Mouse (Mus musculus) kidney, postnatal 4 days (tissue): ENCODE measurements around the gene Kcng3.

ENCODE experiments used
- DNase-seq, 2 experiments: peaks; one replicate each; pipeline ENCODE4 v3.0.0; 2021; ENCODE audit warnings: mixed read lengths in 2 of 2

The Kcng3 gene

DNA sequence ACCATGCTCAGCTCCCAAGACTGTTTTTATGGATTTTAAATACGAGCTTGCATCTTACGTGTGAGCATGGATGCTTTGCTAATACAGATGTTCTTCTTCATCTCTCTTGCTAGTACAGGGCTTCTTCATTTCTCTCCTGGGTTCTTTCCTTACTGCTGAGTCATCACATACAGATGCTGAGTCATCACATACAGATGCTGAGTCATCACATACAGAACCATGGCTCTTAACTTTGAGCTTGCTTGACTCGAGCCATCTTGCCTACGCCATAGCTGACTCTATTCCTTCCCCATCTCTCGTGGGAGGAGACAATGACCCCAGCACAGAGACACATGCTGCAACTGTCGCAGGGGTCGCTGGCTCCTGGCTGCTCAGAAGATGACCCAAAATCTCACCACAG is 76.7 kb downstream of the Kcng3 start:
- no peak for DNase-seq

DNA sequence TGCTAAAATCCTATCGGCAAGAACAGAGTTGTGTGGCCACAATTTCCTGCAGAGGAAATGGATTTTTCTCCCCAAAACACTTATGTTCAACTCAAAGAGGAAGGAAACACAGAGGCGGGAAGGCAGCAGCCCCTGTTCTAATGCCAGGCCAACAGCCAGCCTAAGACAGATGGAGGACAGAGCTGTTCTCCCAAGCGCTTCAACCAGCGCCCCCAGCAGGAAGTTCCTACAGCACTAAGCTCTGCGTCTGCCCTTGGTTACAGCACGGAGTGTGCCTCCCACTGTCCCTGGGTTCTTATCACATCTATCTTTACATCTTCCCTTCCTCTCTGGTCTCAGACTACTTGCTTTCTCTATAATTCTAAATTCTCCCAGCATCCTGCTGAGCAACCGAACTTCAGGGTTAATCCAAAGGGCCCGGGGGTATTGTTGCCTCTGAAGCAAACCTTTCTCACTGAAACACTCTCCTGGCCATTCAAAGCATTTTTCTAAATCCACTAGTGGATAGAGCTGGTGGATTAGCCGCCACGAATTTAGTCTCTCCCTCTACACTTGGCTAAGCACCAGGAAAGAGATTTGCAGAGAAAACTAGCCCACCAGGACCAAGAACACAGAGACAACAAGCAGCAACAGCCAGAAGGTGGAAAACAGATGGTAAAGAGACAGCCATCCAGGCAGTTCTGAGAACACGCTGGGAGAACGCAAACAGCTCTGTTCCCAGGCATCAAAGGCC is 83.0 kb downstream of the Kcng3 start:
- peak; percentile 30 to 51 for DNase-seq

- DNase-seq, result no peak
These were observed 84.5 kb downstream of the Kcng3 start for GRCm38 (mm10) chr17:83547145-83547544.

DNA sequence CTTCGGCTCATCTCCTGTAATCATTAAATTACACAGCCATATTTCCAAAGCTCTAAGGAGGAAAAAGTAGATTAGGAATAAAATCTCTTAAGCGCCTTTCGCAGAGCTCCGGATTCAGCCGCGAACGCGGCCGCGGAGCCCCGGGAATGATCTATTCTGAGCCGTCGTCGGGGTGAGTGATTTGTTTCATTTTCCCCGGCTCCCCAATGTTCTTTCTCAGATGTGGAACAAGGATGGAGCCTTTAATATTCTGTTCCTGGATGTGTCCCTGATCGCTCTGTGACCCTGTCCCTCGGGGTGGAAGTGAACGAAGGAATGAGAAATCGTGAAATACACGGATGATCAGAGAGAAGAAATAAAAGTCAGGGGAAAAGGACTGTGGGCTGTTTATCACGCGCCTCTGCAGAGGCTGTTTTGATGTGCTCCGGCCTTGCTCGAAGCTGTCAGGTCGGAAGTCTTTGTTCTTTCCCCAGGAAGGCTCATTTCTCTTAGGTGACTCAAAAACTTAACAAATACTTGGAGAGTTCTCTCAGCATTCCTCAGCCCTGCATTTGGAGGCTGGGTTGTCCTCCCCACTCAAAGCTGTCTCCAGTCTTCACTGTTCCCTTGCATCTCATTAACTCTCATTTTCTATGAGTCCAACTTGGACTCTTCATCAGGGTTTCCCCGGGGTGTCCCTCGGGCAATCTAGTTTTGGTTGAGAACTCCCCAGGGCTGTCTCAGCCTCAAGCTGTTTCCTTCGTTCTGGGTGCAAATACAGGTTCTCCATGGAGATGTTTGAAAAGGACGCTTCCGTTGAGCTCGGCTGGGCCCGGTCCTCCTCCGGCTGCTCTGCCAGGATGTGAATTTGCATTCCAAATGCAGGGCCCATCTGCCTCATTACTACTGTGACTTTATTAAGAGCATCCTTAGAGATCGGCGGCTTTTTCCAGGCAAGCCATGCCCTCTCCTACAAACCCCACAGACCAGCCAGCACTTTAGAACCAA is 85.6 kb downstream of the Kcng3 start:
- peak; percentile 32 to 42 for DNase-seq

DNA sequence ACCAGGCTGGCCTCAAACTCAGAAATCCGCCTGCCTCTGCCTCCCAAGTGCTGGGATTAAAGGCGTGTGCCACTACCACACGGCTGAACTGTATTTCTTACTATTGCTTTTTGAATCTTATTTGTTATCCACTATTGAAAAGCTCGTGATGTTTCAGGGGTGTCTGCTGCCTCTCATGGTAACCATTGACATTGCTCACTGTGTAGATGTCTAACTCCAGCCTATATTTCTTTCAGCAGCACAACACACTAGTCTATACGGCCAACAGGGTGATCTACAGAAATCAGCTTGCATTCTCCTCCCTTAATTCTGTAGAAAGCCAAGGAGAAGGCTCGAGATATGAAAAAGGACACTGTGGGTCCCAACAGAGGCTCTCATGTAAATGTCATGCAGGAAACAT is 86.4 kb downstream of the Kcng3 start:
- DNase-seq, result no peak

- DNase-seq, result no peak
These were observed 89.3 kb downstream of the Kcng3 start for GRCm38 (mm10) chr17:83542424-83542823.

GRCm38 (mm10) chr17:83539262-83540037 is 92.2 kb downstream of the Kcng3 start:
- DNase-seq, result no peak

DNA sequence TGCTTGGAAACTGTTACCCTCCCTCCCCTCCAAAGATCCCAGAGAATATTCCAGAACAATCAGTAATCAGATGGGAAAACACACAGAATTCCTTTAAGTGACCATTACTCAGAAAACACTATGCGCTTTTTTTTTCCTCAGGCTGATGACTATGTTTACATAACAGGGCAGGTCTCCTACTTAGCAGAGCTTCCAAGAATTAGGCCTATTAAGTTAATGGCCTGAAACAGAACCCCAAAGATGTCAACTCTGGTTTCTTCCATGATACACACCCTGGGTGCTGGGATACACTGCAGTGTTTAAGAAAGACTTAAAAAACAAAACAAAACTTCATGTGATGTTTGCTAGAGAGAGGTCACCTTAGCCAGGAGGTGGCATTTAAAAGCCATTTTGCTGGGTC is 93.0 kb downstream of the Kcng3 start:
- no peak for DNase-seq

GRCm38 (mm10) chr17:83538141-83538540 is 93.6 kb downstream of the Kcng3 start:
- DNase-seq, result no peak
